Mouse (Mus musculus): ENCODE data around the gene Fxyd1.

Gene Fxyd1

GRCm38 (mm10) chr7:31051321-31052021, 5.5 kb downstream of the Fxyd1 start, which contains the start of gene Fxyd7:
Gene Fxyd7 (minus strand): TSS chr7:31051467.
- no peak for DNase-seq

GRCm38 (mm10) chr7:31050921-31051320, 6.1 kb downstream of the Fxyd1 start:
- DNase-seq = peak; percentile 58

GRCm38 (mm10) chr7:31050487-31050886, 6.5 kb downstream of the Fxyd1 start:
- DNase-seq = no peak

GRCm38 (mm10) chr7:31049846-31050281, 7.1 kb downstream of the Fxyd1 start:
- peak; percentile 70 for DNase-seq

- DNase-seq = peak; percentile 80
These were observed 7.7 kb downstream of the Fxyd1 start for GRCm38 (mm10) chr7:31049135-31049845.

GRCm38 (mm10) chr7:31042431-31042910, 14.5 kb downstream of the Fxyd1 start, which contains the start of gene Fxyd5:
Gene Fxyd5 (minus strand): TSS chr7:31042481.
- DNase-seq = no peak

- DNase-seq = no peak
These were observed 15.2 kb downstream of the Fxyd1 start for GRCm38 (mm10) chr7:31041662-31042315.

- no peak for DNase-seq
These were observed 16.0 kb downstream of the Fxyd1 start for GRCm38 (mm10) chr7:31041023-31041407.

GRCm38 (mm10) chr7:31040281-31041022, 16.5 kb downstream of the Fxyd1 start:
- no peak for DNase-seq

- no peak for DNase-seq
These were observed 18.0 kb downstream of the Fxyd1 start for GRCm38 (mm10) chr7:31039011-31039410.

- DNase-seq = no peak
These were observed 19.3 kb downstream of the Fxyd1 start for GRCm38 (mm10) chr7:31037675-31038074.

- no peak for DNase-seq
These were observed 20.1 kb downstream of the Fxyd1 start for GRCm38 (mm10) chr7:31036917-31037316.

- no peak for DNase-seq
These were observed 21.7 kb downstream of the Fxyd1 start for GRCm38 (mm10) chr7:31035291-31035690.

- DNase-seq = no peak
These were observed 22.2 kb downstream of the Fxyd1 start for GRCm38 (mm10) chr7:31034789-31035188.

GRCm38 (mm10) chr7:31033409-31034165, 23.4 kb downstream of the Fxyd1 start:
- no peak for DNase-seq

- no peak for DNase-seq
These were observed 25.3 kb downstream of the Fxyd1 start for GRCm38 (mm10) chr7:31031731-31032130.

- no peak for DNase-seq
These were observed 26.3 kb downstream of the Fxyd1 start for GRCm38 (mm10) chr7:31030717-31031116.

- no peak for DNase-seq
These were observed 28.4 kb downstream of the Fxyd1 start for GRCm38 (mm10) chr7:31028609-31029008.

- DNase-seq = peak; percentile 52
These were observed 39.7 kb downstream of the Fxyd1 start for GRCm38 (mm10) chr7:31017104-31017901.

- no peak for DNase-seq
These were observed 44.0 kb downstream of the Fxyd1 start for GRCm38 (mm10) chr7:31012971-31013370.

- no peak for DNase-seq
These were observed 48.1 kb downstream of the Fxyd1 start for GRCm38 (mm10) chr7:31008889-31009288.

Data from retina, postnatal 1 day (tissue).